Mouse (Mus musculus) liver, postnatal 0 days (tissue): ENCODE measurements at regions not wholly inside any gene's neighbourhood (a gene's known extent, or its start where the extent isn't known, plus 50 kb on each side); places are given as distances from the start of the nearest gene placed in this dataset.
A peak's percentile ranks its signal among the peaks of the same experiment; 100 is the strongest.

ENCODE experiments used
- CTCF ChIP-seq: sonication (generic); IDR thresholded peaks from 2 replicates; pipeline ENCODE4 v1.5.1; 2016; ENCODE audit warnings: antibody characterized with exemption, low read depth
- EP300 ChIP-seq: IDR thresholded peaks from 2 replicates; pipeline ENCODE4 v1.6.1; 2016; ENCODE audit warnings: antibody characterized with exemption, low read depth, mild to moderate bottlenecking

DNA sequence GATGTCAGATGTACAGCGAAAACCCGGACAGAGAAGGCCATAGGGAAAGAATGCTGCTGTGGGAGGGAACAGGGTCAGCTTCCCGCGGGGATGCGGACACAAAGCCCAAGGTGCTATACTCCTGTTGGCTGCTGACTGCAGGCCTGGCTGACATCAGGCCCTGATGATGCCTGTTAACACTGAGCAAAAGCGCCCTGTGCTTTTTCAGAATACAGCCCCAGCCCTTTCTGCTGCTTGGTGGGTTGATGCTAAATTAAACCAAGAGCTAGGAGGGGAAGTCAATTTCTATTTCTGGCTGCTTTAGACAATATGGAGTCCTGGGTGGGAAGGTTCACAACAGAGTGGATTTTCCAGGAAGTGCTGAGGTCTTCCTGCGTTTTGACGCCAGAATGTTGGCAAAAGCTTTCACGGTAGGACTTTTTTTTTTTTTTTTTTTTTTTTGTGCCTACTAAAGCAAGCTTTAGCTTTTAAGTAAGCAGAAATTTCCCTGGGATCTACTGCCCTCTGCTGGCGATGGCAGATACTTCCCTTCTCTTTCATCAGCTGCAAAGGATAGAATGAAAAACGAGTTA, 302.2 kb upstream of the Arglu1 start:
- TF ChIP-seq CTCF: peak; percentile 69
- TF ChIP-seq EP300: no peak
